Mouse (Mus musculus) urinary bladder, postnatal 25 days (tissue): ENCODE measurements around the gene Fbxl4.

Experiments
- DNase-seq: peaks from one replicate; pipeline ENCODE4 v3.0.0; 2022; ENCODE audit warnings: low spot score

The Fbxl4 gene

DNA sequence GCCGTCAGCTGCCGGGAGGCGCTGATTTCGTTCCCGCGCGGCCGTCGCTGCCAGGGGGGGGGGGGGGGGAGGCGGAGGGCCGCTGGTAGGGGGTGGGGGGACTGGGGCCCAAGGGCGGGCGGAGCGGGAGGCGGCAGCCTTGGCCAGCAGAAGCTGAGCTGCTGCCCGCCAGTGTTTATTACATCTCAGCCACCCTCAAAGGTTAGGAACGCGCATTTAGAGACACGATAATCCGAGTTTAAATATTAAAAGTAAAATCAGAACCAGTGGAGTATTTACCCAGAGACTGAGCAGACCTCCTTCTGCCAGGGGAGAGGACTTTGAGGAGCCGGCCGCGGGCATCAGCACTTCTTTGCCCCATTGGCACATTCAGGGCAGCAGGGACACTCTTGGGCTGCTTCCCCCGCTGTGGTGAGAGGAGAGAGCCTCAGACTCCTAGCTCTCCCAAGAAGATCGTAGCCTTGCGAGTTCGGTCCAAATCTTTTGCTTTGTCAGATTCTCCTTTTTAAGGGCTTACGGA is 120.4 kb downstream of the Fbxl4 start:
- no peak for DNase-seq

DNA sequence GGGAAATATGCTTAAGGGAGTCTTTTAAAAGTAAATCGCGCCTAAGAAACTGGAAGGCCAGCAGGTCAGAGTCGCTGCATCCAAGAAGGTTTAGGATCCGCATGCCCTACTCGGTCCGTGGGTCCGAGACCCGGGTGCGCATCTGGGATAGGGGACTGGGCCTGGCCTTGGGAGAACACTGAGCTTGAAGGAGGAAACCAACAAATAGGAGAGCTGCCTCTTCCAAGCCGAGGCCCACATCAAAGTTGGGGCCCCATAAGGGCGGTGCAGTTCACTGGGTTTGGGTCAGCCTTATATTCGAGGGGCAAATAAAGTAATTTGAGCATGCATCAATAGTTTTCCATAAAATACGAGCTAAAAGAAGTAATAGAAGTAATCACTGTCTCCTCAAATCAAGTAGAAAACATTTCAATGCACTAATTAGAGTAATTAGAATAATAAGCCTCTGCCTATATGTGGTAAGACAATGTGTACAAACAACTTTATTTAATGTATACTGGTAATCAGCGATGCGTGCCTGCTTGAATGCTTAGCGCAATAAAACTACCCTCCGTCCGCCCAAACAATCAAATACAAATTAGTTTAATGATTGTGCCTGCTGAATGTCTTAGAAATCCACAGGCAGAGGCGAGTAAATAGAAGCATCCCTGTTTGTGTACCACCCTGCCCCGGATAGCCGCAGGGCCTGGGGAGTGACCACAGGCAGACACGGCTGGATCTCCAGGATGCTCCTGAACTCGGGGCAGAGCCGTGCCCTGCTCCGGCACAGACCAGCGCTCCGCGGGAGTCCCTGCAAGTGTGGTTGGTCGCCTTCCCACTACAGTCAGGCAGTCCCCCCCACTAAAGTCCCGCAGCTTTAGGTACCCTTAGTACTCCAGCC is 121.4 kb downstream of the Fbxl4 start:
- DNase-seq = no peak

DNA sequence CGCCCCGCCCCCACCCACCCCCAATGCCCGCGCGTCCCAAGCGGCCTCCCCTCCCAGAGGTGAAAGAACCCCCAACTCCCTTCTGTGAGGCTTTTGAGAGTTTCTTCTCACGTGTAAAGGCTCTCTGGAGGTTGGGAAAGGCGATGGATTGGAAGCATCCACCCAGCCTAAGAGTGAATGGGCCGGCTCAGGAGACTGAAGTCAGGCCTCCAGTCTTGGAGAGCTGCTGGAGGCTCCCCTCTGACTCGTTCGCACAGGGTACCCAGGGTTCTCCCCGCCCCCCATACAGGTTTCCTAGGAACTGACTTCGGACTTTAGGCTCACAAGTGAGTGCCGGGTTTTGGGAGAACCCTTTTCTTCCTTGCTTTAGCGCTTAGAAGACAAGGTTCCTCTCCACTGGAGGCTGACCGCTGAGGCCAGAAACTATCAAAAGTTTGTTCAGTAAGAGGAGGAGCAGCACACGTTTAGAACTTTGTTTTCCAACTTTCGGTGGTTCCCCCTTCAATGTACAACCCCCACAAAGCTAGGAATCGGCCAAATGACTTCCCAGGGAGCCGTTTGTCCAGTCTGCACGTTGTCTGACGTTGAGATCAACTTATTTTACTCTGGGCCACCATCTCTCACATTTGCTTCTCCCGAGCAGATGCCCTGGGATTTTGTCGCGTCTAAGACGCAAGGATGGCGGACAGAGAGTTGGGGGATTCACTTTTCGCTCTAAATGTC is 122.2 kb downstream of the Fbxl4 start:
- DNase-seq = no peak

DNA sequence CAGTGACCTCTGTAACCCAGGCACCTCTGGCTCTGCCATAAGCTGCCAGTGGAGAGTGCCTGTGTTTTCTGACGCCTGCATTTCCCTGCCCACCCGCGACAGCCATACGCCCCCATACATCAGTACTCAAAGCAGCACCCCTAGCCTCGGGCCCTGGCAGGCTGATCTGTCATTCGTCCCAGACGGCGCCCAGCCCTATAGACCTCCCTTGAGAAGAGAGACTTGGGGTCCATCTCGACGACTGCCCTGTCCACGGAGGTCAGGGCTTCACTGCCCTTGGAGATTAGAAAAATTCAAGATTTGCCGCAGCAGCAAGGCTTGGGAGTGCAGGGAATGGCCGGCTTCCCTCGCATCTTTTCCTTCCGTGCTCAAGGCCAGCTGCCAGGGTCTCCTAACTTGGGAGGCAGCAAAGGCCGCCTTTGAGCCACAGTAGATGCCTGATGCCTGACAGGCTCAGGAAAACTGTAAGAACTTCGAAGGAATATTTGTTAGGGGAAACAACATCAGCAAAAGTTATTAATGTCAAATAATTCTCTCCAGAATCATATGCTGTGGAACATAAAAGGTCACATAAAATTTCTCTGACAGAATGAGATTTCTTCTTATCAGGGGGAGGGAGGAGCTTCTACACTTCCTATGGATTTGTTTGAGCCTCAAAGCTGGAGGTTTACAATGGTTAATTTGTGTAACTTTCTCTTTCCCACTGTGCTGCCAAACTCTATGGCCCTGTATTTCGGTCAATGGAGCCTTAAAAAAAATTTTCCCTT is 122.9 kb downstream of the Fbxl4 start:
- no peak for DNase-seq

DNA sequence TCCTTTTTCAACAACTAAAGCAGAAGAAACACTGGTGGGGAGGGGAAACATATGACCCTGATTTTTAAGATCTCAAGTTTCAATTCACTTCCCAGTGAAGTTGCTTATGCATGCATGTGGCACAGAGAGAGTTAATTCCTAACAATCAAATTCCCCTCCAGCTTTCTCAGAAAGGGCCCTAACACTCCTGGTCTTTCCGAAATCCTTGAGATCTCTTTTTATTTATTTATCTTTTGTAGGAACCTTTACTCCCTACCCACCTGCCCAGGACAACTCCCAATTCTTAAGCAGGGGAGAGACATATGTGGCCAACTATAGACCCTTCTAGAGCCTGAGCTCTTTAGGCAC is 123.5 kb downstream of the Fbxl4 start:
- DNase-seq = no peak

DNA sequence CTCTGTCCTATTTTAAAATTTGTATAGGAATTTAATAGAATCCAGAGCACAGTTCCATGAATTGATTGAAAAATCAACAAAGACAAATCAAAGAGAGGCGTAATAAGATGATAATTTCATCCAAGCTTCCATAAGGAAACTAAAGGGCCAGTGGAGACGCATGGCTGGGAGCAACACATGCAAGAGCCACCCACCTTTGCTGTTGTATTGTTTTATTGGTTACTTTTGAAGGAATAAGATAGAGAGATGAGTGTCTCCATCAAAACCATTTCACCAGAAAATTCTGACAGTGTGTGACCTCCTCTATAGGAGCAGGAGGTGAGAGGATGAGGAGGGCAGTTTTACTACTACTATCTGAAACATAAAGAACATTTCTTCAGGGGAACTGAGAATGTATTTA is 124.8 kb downstream of the Fbxl4 start:
- no peak for DNase-seq

DNA sequence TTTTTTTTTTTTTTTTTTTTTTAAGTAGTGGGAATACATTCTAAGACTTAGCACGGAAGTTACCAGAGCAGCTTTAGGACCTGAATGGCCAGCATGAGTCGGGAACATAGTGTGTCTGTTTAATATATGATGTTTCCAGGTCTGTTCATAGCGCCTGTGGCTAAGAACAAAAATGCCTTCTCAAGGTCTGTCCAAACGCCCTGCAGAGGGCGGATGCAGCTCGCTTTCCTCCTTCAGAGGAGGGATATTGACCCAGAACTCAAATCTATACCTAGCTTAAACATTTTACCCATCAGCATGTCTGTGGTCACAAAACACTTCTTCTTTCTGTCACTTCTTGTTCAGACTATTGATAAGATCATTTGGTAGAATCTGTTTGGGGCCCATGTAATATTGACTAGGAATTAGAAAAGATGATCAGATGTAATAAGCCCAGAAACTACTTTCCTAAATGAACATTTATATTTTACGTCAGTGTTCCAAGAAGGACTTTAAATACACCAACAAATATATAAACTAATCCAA is 125.5 kb downstream of the Fbxl4 start:
- no peak for DNase-seq

DNA sequence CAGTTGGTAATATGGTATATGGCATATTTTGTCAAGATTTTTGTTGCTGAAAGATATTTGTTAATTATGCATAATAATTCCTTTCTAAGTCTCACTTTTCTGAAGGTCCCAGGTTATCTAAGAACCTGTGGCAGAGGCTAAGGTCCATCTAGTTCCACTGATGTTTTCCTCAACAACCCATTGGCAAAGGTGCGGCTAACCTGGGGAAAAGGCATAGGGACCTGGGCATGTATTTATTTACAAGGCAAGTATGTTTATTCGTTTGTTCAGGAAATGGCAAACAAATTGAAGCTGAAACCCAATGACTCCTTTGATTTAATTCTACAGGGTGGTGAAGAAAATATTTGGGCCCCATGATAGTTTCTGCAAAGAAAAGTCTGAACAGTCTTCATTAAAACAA is 126.2 kb downstream of the Fbxl4 start:
- DNase-seq = no peak
